Mouse (Mus musculus) gonadal fat pad, adult 2 months (tissue): ENCODE data around the gene Tmbim4. TPM values are rescaled to one million over a fixed set of nuclear protein-coding genes. Genes with fewer than 3 reads are reported as not detected.

ENCODE experiments used
- DNase-seq: peaks from one replicate; pipeline ENCODE4 v3.0.0-alpha.2; 2012; ENCODE audit warnings: low read depth
- polyA plus RNA-seq: library from polyadenylated mRNA; depleted of rRNA; stranded (reverse); fragments of >200 nt; gene quantifications from 2 replicates; pipeline ENCODE4 v1.2.3, GENCODE M21; 2012; rRNA removed

The Tmbim4 gene
- polyA plus RNA-seq, result 604 and 640 TPM in 2 replicates

- DNase-seq, result no peak
Measured at GRCm38 (mm10) chr10:120201131-120201921, at the start of gene Tmbim4. Gene Tmbim4 (plus strand): TSS chr10:120201590.

GRCm38 (mm10) chr10:120151672-120152071, 49.7 kb upstream of the Tmbim4 start:
- no peak for DNase-seq

- no peak for DNase-seq
Measured at GRCm38 (mm10) chr10:120153911-120154310, 47.5 kb upstream of the Tmbim4 start.

DNA sequence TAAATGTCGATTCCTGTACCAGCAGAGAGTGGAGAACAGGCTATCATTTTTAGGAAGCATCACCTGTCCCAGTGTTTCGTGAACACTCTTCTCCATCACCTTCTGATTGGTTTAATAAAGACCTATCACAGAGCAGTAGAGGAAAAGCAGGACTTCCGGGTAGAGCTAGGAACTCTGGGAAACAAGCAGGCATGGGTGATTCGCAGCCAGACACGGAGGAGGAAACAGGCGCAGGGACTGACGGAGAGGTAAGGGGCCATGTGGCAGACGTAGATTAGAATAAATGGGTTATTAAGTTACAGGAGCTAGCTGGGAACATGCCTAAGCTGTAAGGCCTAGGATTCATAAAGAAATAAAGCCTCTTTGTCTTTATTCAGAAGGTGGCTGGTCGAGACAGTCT, 40.9 kb upstream of the Tmbim4 start:
- no peak for DNase-seq

DNA sequence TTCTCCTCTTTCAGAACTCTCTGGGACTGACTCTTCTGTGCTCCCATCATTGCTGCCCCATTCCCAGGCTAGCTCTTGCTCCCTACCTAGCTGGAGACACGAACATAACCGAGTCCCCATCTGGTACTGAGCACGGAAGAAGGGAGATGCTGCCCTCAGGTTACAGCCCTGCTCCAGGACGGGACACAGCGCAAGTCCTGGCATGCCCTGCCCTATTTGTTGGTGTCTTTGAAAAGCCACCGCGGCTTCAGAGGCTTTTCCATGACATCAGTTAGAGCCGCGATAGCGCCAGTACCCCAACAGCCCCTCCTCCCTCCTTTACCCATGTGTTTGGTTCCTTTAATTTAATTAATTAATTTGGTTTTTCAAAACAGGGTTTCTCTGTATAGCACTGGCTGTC, 38.5 kb upstream of the Tmbim4 start:
- no peak for DNase-seq

DNA sequence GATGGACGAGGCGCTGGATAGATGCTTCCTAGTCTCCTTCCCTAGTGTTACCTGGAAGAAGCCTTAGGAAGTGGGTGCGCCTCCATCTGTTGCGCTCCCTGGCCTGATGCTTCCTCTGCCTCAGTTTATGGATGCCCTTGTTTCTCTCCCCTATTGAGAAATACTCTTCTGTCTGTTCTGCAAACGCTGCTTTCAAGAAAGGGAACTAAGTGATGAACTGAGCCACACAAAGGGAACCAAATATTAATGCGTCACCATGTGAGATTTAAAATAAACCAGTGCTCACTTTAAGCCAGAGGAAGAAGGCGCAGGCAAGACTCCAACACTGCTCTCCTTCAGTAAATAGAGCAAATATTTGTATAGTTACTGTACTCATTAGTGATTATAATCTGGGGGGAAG, 37.9 kb upstream of the Tmbim4 start:
- DNase-seq, result no peak

GRCm38 (mm10) chr10:120164931-120165792, 36.2 kb upstream of the Tmbim4 start:
- peak; percentile 26 for DNase-seq

DNA sequence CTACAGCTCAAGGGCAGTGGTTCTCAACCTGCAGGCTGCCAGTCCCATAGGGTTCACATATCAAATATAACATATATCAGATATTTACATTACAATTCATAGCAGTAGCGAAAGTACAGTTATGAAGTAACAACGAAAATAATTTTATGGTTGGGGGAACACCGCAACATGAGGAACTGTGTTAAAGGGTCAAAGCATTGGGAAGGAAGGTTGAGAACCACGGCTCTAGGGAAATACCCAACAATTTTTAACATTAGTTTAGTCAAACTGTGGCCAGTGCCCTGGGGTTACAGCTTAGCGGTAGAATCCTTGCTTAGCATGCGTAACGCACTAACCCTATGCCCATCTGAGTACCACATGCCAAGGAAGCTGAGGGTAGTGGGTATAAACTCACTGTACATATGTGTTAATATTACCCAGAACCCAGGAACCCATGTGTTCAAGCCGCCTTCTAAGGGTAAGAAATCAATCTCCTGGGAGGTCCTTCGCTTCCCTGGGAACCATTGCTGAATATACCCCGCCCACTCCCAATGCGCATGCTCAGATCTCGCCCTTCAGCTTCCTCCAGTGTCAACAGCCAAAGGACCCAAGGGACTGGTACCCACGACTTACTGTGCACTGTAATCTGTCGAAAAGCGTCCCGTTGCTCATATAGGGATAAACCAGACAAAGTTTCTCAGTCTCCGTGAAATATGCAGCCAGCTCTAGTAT, 35.4 kb upstream of the Tmbim4 start:
- no peak for DNase-seq

DNA sequence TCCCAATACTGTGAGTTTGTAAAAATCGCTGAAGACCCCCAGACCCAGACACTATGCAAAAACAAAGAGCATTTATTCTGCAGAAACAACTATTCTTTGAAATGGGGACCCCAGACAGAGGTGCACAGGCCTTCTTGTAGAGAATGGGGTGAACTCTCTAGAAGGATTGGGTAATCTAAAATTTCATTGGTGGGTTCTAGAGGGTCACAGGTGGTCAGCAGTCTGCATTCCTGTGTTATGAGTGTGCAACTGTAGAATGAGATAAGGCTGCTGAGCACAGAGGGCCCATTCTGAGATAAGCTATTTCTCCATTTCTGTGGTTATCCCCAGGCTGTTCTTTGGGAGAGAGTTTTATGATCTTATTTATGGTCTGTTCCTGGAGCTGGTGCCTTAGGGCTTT, 33.3 kb upstream of the Tmbim4 start:
- DNase-seq, result no peak

DNA sequence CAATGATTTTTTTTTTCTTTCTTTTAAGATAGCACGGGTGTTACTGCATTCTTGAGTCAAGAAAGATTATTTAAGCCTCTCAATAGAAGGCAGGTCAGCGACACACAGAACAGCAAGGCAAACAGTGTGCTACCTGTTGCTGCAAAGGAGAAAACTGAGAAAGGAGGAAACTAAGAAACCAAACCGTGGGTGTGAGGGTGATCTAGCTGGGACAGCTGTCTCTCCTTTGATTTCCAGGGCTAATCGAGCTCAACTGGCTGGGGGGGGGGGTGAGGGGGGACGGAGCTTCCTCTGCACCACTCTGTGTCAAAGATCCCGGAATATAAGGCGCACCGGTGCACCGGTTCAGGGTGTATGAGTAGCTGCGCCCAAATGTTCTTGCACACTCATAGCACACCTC, 32.3 kb upstream of the Tmbim4 start:
- no peak for DNase-seq

DNA sequence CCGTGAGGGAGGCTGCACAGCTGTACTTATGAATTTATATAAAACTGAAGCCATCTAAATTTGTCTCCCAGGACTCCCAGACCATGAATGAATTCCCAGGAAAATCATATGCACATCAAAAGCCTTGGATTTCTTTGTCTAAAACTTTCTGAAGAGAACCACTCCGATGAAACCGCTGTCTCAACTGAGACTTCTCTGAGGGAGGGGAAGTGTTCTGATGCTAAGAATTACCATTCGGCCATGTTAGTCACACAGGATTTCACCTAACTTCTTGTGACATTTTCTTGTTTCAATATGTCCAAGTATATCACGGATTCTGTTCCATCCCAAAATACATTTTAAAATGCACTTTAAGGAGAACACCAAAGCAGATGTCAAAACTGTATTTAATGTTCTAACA, 31.5 kb upstream of the Tmbim4 start:
- no peak for DNase-seq

GRCm38 (mm10) chr10:120170277-120170676, 31.1 kb upstream of the Tmbim4 start:
- DNase-seq, result no peak

GRCm38 (mm10) chr10:120171340-120171739, 30.1 kb upstream of the Tmbim4 start:
- no peak for DNase-seq

- DNase-seq, result no peak
Measured at GRCm38 (mm10) chr10:120174192-120174705, 27.1 kb upstream of the Tmbim4 start.

- no peak for DNase-seq
Measured at GRCm38 (mm10) chr10:120182887-120183286, 18.5 kb upstream of the Tmbim4 start.

GRCm38 (mm10) chr10:120183342-120183741, 18.0 kb upstream of the Tmbim4 start:
- no peak for DNase-seq

DNA sequence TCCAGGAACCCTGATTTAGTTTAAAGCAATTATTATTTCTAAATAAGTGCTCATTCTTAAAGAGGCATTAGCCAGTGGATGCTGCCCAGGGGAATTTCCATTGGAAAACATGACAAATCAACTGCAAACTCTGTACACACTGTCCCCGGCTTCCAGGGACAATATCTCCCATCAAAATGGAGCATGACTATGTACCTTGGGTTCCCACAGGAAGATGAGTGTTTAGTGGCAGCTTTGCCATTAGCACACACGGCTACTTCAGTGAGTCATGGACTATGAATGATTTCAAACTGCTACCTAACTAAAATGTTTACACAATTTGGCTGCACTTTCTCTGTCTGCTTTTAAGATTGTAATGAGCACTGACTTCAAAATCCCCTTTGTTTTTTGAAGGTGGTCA, 12.9 kb upstream of the Tmbim4 start:
- DNase-seq, result no peak

DNA sequence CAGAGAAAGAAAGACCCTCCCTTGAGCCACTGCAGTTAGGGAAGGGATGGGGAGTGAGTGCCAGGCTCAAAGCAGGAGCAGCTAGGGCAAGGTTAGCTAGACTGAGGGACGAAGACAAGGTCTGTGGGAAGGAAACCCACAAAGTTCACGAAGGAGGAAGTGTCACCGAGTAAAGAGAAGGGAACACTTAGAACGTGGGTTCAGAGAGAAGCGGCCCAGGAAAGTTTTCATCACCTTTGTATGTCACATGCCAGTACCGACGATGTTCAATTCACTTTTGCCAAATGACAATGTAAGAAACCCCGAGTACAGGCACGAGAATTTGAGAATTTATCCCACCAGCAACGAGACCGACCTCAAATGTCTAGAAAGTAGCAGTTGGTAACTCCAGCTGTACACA, 12.1 kb upstream of the Tmbim4 start:
- DNase-seq, result no peak

DNA sequence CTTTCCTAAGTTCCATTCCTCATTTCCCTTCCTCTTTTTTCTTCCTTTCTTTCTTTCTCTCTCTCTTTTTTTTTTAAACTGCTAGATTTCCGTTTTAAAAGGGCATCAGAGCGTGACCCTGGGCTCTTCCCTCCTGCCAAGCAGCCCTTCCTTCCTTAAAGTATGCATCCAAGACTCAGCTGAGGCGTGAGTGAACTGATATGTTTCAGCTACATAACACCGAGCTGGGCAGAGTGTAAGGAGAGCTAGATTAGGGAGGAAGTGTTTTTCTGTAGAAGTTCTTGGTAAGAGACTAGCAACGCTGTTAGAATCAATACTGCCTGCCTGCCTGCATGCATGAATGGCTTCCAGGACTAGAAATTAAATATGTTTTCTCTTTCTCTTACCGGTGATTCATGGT, 11.6 kb upstream of the Tmbim4 start:
- DNase-seq, result no peak

- no peak for DNase-seq
Measured at GRCm38 (mm10) chr10:120191165-120191564, 10.2 kb upstream of the Tmbim4 start.

DNA sequence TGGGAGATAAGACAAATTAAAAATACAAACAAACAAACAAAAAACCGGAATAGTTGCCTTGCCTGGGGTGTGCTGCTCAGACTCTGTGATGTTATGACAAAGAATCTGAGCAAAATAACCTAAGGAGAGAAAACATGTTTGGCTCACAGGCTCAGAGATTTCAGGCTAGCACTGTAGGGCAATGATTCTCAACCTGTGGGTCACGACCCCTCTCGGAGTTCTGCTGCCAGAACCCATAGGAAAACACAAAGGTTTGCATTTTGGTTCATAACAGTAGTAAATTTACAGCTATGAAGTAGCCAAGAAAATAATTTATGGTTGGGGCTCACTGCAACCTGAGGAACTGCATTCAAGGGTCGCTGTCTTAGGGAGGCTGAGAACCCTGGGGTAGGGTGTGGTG, 9.1 kb upstream of the Tmbim4 start:
- DNase-seq, result no peak

- DNase-seq, result no peak
Measured at GRCm38 (mm10) chr10:120193255-120193654, 8.1 kb upstream of the Tmbim4 start.
